Mouse (Mus musculus) MEL (cell line): ENCODE data around the gene Gas1.

Experiments used
- CHD1 ChIP-seq: IDR thresholded peaks from 2 replicates; pipeline ENCODE4 v1.6.1; 2012; ENCODE audit warnings: low read depth, mild to moderate bottlenecking, inconsistent platforms, low read length, improper control_type of control experiment
- CTCF ChIP-seq, 3 experiments: IDR thresholded peaks in 2 of 3; conservative IDR thresholded peaks in 1 of 3; 2 replicates each; pipeline ENCODE4 v1.5.1; 2011 to 2012; ENCODE audit warnings: low read length in 3 of 3, low read depth in 2 of 3, mild to moderate bottlenecking in 2 of 3, improper control_type of control experiment in 1 of 3, inconsistent platforms in 1 of 3, mixed read lengths in 1 of 3, moderate library complexity in 1 of 3; ENCODE audit not compliant: control insufficient read depth in 1 of 3, insufficient read depth in 1 of 3, poor library complexity in 1 of 3, severe bottlenecking in 1 of 3
- E2F4 ChIP-seq: IDR thresholded peaks from 2 replicates; pipeline ENCODE4 v1.6.1; 2011; ENCODE audit warnings: low read depth, low read length, improper control_type of control experiment, borderline replicate concordance
- EP300 ChIP-seq, 2 experiments: IDR thresholded peaks; 2 replicates each; pipeline ENCODE4 v1.6.1; 2011; ENCODE audit warnings: improper control_type of control experiment in 2 of 2, low read length in 2 of 2, low read depth in 1 of 2, mild to moderate bottlenecking in 1 of 2
- GATA1 ChIP-seq: IDR thresholded peaks from 2 replicates; pipeline ENCODE4 v1.6.1; 2011; ENCODE audit warnings: low read depth, low read length, improper control_type of control experiment
- JUND ChIP-seq: IDR thresholded peaks from 2 replicates; pipeline ENCODE4 v1.6.1; 2011; ENCODE audit warnings: low read depth, mild to moderate bottlenecking, improper control_type of control experiment, low read length
- KAT2A ChIP-seq: conservative IDR thresholded peaks from 2 replicates; pipeline ENCODE4 v1.6.1; 2012; ENCODE audit warnings: low read depth, low read length, improper control_type of control experiment, inconsistent platforms
- POLR2A ChIP-seq, 2 experiments: IDR thresholded peaks; 2 replicates each; pipeline ENCODE4 v1.6.1; 2011 to 2012; ENCODE audit warnings: low read length in 2 of 2, mild to moderate bottlenecking in 2 of 2, control low read depth in 1 of 2, improper control_type of control experiment in 1 of 2, low read depth in 1 of 2, moderate library complexity in 1 of 2; ENCODE audit not compliant: control insufficient read depth in 1 of 2, insufficient read depth in 1 of 2, poor library complexity in 1 of 2
- RAD21 ChIP-seq: IDR thresholded peaks from 2 replicates; pipeline ENCODE4 v1.6.1; 2011; ENCODE audit warnings: mild to moderate bottlenecking, low read depth, low read length, improper control_type of control experiment
- TCF12 ChIP-seq: IDR thresholded peaks from 2 replicates; pipeline ENCODE4 v1.6.1; 2014; ENCODE audit warnings: low read depth, mild to moderate bottlenecking, inconsistent platforms, low read length, improper control_type of control experiment, moderate library complexity
- ZC3H11A ChIP-seq: IDR thresholded peaks from 2 replicates; pipeline ENCODE4 v1.6.1; 2012; ENCODE audit warnings: low read depth, mild to moderate bottlenecking, inconsistent platforms, low read length, improper control_type of control experiment
- ZNF384 ChIP-seq: IDR thresholded peaks from 2 replicates; pipeline ENCODE4 v1.6.1; 2012; ENCODE audit warnings: low read depth, mild to moderate bottlenecking, inconsistent platforms, low read length, improper control_type of control experiment

DNA sequence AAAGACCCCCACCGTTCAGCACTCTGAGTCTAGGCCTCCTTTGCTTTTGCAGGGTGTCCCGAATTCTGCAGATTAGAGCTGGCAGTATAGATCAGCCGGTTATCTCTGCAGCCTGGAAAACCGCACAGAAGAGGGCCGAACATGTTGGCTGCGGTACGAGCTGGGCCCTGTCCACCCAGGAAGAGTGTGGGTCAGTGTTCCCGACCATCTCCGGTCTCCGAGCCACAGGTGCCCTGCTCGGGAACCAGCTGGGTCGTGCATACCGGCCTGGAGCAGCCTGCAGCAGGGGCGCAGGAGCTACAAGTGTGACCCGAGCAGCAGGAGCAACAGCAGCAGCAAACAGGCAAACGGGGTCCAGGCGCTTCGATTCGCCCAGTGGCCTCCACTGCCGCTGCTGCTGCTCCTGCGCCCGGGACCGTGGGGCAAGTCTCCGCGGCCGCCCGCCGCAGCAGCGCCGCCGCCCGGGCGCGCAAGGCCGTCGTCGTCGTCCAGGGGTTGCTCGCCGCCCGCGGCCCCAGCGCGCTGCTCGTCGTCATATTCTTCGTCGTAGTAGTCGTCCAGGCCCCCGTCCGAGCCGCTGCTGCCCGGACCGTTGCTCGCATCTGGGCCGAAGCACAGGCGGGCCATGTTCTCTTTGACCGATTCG lies 1.6 kb downstream of the Gas1 start:
- TF ChIP-seq CTCF (IDR thresholded peaks at IDR 0.05 in 2 of 3, conservative IDR thresholded peaks at IDR 0.05 in 1 of 3; ENCODE audit: control insufficient read depth in 1 of 3, insufficient read depth in 1 of 3, low read depth in 2 of 3, low read length in 3 of 3, poor library complexity in 1 of 3, severe bottlenecking in 1 of 3) (no peak), JUND (no peak), CHD1 (no peak), RAD21 (no peak), EP300 (IDR thresholded peaks at IDR 0.05; ENCODE audit: low read depth in 1 of 2, low read length in 2 of 2) (no peak), TCF12 (no peak), GATA1 (no peak), E2F4 (no peak), ZC3H11A (no peak), KAT2A (no peak), ZNF384 (no peak), POLR2A (IDR thresholded peaks at IDR 0.05; ENCODE audit: control insufficient read depth in 1 of 2, insufficient read depth in 1 of 2, low read depth in 1 of 2, low read length in 2 of 2, poor library complexity in 1 of 2) (no peak)
